Mouse (Mus musculus) v-Abl transformed pro-B cells (cell line): Measurements from ENCODE around the gene Sec61b.

Experiments used
- in situ Hi-C, 2 experiments: fragments of 400-800 bp; cut with MboI; formaldehyde crosslinking; loops; one replicate each; pipeline ENCODE4 v1.15.1; 2025; ENCODE audit not compliant: unreplicated experiment in 2 of 2

The Sec61b gene

GRCm38 (mm10) chr4:47473968-47474729 lies at the start of gene Sec61b, which contains the start of gene Alg2:
Gene Sec61b (plus strand): TSS chr4:47474658.
Gene Alg2 (minus strand): TSS chr4:47474333.
- in situ Hi-C loops = no loop called here

GRCm38 (mm10) chr4:47425247-47425830 lies 49.1 kb upstream of the Sec61b start:
- in situ Hi-C loops = loop anchor here in 1 of 2 experiments (25.0 kb wide), 1 partner anchor 612 kb away; the partner anchor contains the start of gene Nr4a3

GRCm38 (mm10) chr4:47427606-47428005 lies 46.9 kb upstream of the Sec61b start:
- in situ Hi-C loops = loop anchor here in 1 of 2 experiments (25.0 kb wide), 1 partner anchor 610 kb away; the partner anchor contains the start of gene Nr4a3

GRCm38 (mm10) chr4:47430557-47430956 lies 43.9 kb upstream of the Sec61b start:
- in situ Hi-C loops = loop anchor here (5.0 to 25.0 kb wide), 4 partner anchors 604 to 974 kb away; partner anchors contain the start of gene Nr4a3 (in 1 of the 2)

- in situ Hi-C loops = loop anchor here (5.0 to 25.0 kb wide), 4 partner anchors 604 to 974 kb away; partner anchors contain the start of gene Nr4a3 (in 1 of the 2)
These were observed 43.4 kb upstream of the Sec61b start for GRCm38 (mm10) chr4:47431081-47431480.

- in situ Hi-C loops = loop anchor here (5.0 to 25.0 kb wide), 4 partner anchors 602 to 972 kb away; partner anchors contain the start of gene Nr4a3 (in 1 of the 2)
These were observed 41.7 kb upstream of the Sec61b start for GRCm38 (mm10) chr4:47432766-47433165.

- in situ Hi-C loops = loop anchor here (10.0 to 25.0 kb wide), 3 partner anchors 600 to 970 kb away; partner anchors contain the start of gene Nr4a3 (in 1 of the 2)
These were observed 39.3 kb upstream of the Sec61b start for GRCm38 (mm10) chr4:47435131-47435530.

GRCm38 (mm10) chr4:47435566-47436360 lies 38.7 kb upstream of the Sec61b start:
- in situ Hi-C loops = loop anchor here (10.0 to 25.0 kb wide), 3 partner anchors 599 to 969 kb away; partner anchors contain the start of gene Nr4a3 (in 1 of the 2)

- in situ Hi-C loops = loop anchor here (10.0 to 25.0 kb wide), 3 partner anchors 597 to 967 kb away; partner anchors contain the start of gene Nr4a3 (in 1 of the 2)
These were observed 36.8 kb upstream of the Sec61b start for GRCm38 (mm10) chr4:47437365-47438340.

- in situ Hi-C loops = loop anchor here (10.0 to 25.0 kb wide), 3 partner anchors 596 to 966 kb away; partner anchors contain the start of gene Nr4a3 (in 1 of the 2)
These were observed 35.5 kb upstream of the Sec61b start for GRCm38 (mm10) chr4:47438956-47439355.

GRCm38 (mm10) chr4:47440951-47441350 lies 33.5 kb upstream of the Sec61b start:
- in situ Hi-C loops = loop anchor here (10.0 to 25.0 kb wide), 2 partner anchors 154 to 596 kb away; partner anchors contain the start of gene Nr4a3 (in 1 of the 2)

- in situ Hi-C loops = loop anchor here (10.0 to 25.0 kb wide), 2 partner anchors 146 to 589 kb away; partner anchors contain the start of gene Nr4a3 (in 1 of the 2)
These were observed 25.9 kb upstream of the Sec61b start for GRCm38 (mm10) chr4:47448526-47448925.

GRCm38 (mm10) chr4:47449116-47449515 lies 25.3 kb upstream of the Sec61b start:
- in situ Hi-C loops = loop anchor here (10.0 to 25.0 kb wide), 2 partner anchors 146 to 588 kb away; partner anchors contain the start of gene Nr4a3 (in 1 of the 2)

GRCm38 (mm10) chr4:47449586-47450522 lies 24.6 kb upstream of the Sec61b start:
- in situ Hi-C loops = loop anchor here (10.0 to 25.0 kb wide), 2 partner anchors 145 to 587 kb away; partner anchors contain the start of gene Nr4a3 (in 1 of the 2)

GRCm38 (mm10) chr4:47467196-47467595 lies 7.3 kb upstream of the Sec61b start:
- in situ Hi-C loops = no loop called here

- in situ Hi-C loops = no loop called here
These were observed 881 bp upstream of the Sec61b start for GRCm38 (mm10) chr4:47473586-47473967.
